Mouse (Mus musculus): ENCODE data around the gene Mrtfa. TPM values are rescaled to one million over a fixed set of nuclear protein-coding genes. Genes with fewer than 3 reads are reported as not detected.

Gene Mrtfa
- polyA plus RNA-seq, 1 experiment from 2014 or later = 61.9 TPM

DNA sequence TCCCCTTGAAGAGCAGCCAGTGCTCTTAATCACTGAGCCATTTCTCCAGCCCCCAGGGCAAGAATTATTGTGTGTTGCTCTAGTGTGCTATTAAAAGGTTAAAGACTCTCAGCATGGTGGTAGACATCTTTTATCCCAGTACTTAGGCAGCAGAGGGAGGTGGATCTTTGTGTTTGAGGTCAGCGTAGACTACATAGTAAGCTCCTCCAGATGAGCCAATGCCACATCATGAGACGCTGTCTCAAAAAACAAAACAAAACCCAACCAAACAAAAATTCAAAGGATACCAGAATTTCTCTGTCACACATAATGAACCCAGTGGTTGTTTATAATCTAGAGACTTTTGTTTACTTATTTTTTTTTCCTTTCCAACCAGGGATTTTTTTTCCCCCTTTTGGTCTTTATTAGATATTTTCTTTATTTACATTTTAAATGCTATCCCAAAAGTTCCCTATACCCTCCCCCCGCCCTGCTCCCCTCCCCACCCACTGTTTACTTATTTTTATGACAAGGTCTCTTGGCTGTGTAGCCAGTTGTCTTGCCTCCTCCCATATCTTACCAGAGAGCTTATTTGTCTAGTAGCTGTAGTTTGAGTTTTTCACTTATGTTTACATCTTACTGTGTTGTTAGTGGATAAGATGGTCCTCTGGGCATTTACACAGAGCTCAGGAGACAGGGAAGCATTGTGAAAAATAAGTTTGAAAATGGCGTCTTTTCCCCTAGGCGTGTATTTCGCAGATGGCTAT, 194.3 kb downstream of the Mrtfa start:
- 98% methylated on average over 6 of the region's 6 CpGs for WGBS (ENCODE audit: missing documents)
- Histone ChIP-seq H3K4me3 (ENCODE audit: inconsistent target) (no peak overlapping the region), H3K36me3 (ENCODE audit: inconsistent target) (no peaks in the 10 kb centered on the region), H3K79me2 (ENCODE audit: inconsistent target) (no peaks in the 10 kb centered on the region), H3K27ac (no peak overlapping the region)

DNA sequence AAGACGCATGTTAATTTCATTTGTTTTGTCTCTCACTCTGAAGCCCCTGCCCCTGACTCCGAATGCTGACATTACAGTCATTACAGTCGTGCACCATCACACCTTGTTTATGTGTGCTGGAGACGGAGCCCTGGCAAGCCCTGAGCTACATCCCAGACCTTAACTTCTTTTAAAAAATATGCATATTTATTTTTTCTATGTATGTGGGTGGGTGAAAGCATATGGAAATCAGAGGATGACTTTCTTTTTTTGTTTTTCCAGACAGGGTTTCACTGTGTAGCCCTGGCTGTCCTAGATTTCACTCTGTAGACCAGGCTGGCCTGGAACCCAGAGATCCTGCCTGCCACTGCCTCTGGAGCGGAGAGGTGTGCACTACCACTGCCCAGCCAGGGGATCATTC, 195.6 kb downstream of the Mrtfa start:
- no peaks in the 10 kb centered on the region for H3K36me3 ChIP-seq (ENCODE audit: inconsistent target)
- no peak overlapping the region for H3K27ac ChIP-seq
- H3K4me3 ChIP-seq (ENCODE audit: inconsistent target) = no peak overlapping the region
- no peaks in the 10 kb centered on the region; the same call in 1 of the 2 replicates for H3K79me2 ChIP-seq (ENCODE audit: inconsistent target)
- 96% methylated on average over 5 of the region's 5 CpGs for WGBS (ENCODE audit: missing documents)

GRCm38 (mm10) chr15:80989712-80990111, 200.8 kb downstream of the Mrtfa start:
- Histone ChIP-seq H3K79me2 (ENCODE audit: inconsistent target) (no peaks in the 10 kb centered on the region; the same call in 1 of the 2 replicates), H3K27ac (no peak overlapping the region), H3K36me3 (ENCODE audit: inconsistent target) (no peaks in the 10 kb centered on the region), H3K4me3 (ENCODE audit: inconsistent target) (no peak overlapping the region)
- WGBS (ENCODE audit: missing documents) = 26% methylated on average over 3 of the region's 3 CpGs

DNA sequence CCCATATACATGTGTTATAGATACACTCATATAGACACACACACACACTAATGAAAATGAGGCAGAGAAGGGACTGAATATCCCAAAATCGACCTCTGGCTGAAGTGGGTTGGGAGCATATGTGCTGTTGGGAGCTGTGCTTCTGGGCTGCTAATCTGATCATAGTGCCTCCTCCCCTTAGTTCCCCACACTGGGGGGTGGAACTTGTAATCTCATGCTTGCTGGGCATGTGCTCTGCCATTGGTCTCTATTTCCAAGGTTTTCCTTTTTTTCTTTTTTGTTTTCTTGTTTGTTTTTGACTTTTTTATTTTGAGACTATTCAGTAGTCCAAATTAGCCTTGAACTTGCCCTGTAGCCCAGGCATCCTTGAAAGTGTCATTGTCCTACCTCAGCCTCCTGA, 202.2 kb downstream of the Mrtfa start:
- no peaks in the 10 kb centered on the region for H3K36me3 ChIP-seq (ENCODE audit: inconsistent target)
- no peak overlapping the region for H3K27ac ChIP-seq
- H3K79me2 ChIP-seq (ENCODE audit: inconsistent target) = no peaks in the 10 kb centered on the region; the same call in 1 of the 2 replicates
- WGBS (ENCODE audit: missing documents) = 71% methylated on average over 1 of the region's 1 CpGs
- H3K4me3 ChIP-seq (ENCODE audit: inconsistent target) = no peak overlapping the region

GRCm38 (mm10) chr15:80983264-80983663, 207.3 kb downstream of the Mrtfa start:
- peaks cover 5% of the 10 kb centered on the region; the same call in 1 of the 2 replicates for H3K79me2 ChIP-seq (ENCODE audit: inconsistent target)
- no peak overlapping the region for H3K27ac ChIP-seq
- no peak overlapping the region for H3K4me3 ChIP-seq (ENCODE audit: inconsistent target)
- H3K36me3 ChIP-seq (ENCODE audit: inconsistent target) = no peaks in the 10 kb centered on the region
- WGBS (ENCODE audit: missing documents) = 83% methylated on average over 2 of the region's 2 CpGs

DNA sequence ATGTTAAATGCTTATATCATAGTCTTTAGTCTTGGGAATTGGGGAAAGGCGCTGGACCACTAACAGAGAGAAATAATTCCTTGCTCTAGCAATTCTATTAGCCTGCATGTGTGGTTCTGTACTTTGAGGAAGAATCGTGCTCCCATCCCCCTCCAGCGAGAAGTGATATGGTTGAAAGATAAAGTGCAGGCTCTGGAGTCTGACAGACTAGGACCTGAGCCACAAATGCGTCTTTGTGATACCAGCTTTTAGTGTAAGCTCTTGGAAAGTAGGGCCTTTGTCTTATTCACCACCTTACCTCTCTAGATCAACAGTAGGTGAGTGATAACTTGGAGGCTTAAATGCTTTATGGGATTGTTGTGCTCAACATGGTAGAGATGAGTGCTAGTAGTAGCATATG, 209.4 kb downstream of the Mrtfa start:
- Histone ChIP-seq H3K36me3 (ENCODE audit: inconsistent target) (no peaks in the 10 kb centered on the region), H3K79me2 (ENCODE audit: inconsistent target) (peaks cover 5% of the 10 kb centered on the region; the same call in 1 of the 2 replicates), H3K27ac (no peak overlapping the region), H3K4me3 (ENCODE audit: inconsistent target) (no peak overlapping the region)
- 91% methylated on average over 3 of the region's 4 CpGs for WGBS (ENCODE audit: missing documents)

GRCm38 (mm10) chr15:80979611-80980010, 210.9 kb downstream of the Mrtfa start:
- Histone ChIP-seq H3K79me2 (ENCODE audit: inconsistent target) (peaks cover 5% of the 10 kb centered on the region; the same call in 1 of the 2 replicates), H3K4me3 (ENCODE audit: inconsistent target) (no peak overlapping the region)
- WGBS (ENCODE audit: missing documents) = 74% methylated on average over 4 of the region's 4 CpGs

GRCm38 (mm10) chr15:80977620-80978334, 212.8 kb downstream of the Mrtfa start, which contains the start of gene Sgsm3:
TSS of gene Sgsm3 (plus strand) at chr15:80977765.
- H3K4me3 ChIP-seq (ENCODE audit: inconsistent target) = peak within 1 kb of the TSS; percentile 50
- peaks cover 5% of the 10 kb centered on the region; the same call in 1 of the 2 replicates for H3K79me2 ChIP-seq (ENCODE audit: inconsistent target)
- WGBS (ENCODE audit: missing documents) = under 1% methylated on average over 65 of the region's 67 CpGs
- no peaks in the 10 kb centered on the region for H3K36me3 ChIP-seq (ENCODE audit: inconsistent target)
- no peak within 1 kb of the TSS for H3K27ac ChIP-seq

More at GRCm38 (mm10) chr15:80979611-80980010, 210.9 kb downstream of the Mrtfa start:
- Histone ChIP-seq H3K27ac (no peak overlapping the region), H3K36me3 (ENCODE audit: inconsistent target) (no peaks in the 10 kb centered on the region)

- H3K4me3 ChIP-seq (ENCODE audit: inconsistent target) = no peak overlapping the region
- H3K36me3 ChIP-seq (ENCODE audit: inconsistent target) = no peaks in the 10 kb centered on the region
- peaks cover 5% of the 10 kb centered on the region; the same call in 1 of the 2 replicates for H3K79me2 ChIP-seq (ENCODE audit: inconsistent target)
- WGBS (ENCODE audit: missing documents) = 92% methylated on average over 3 of the region's 3 CpGs
- H3K27ac ChIP-seq = no peak overlapping the region
Observed at GRCm38 (mm10) chr15:80975666-80976065, 214.9 kb downstream of the Mrtfa start.

- H3K36me3 ChIP-seq (ENCODE audit: inconsistent target) = peaks cover 5% of the 10 kb centered on the region; the same call in 1 of the 2 replicates
- no peaks in the 10 kb centered on the region for H3K79me2 ChIP-seq (ENCODE audit: inconsistent target)
- H3K27ac ChIP-seq = no peak overlapping the region
- WGBS (ENCODE audit: missing documents) = 75% methylated on average over 5 of the region's 5 CpGs
- no peak overlapping the region for H3K4me3 ChIP-seq (ENCODE audit: inconsistent target)
Observed at GRCm38 (mm10) chr15:80974311-80974710, 216.2 kb downstream of the Mrtfa start.

GRCm38 (mm10) chr15:80969371-80969770, 221.2 kb downstream of the Mrtfa start:
- Histone ChIP-seq H3K4me3 (ENCODE audit: inconsistent target) (no peak overlapping the region), H3K27ac (no peak overlapping the region), H3K36me3 (ENCODE audit: inconsistent target) (peaks cover 47% of the 10 kb centered on the region), H3K79me2 (ENCODE audit: inconsistent target) (no peaks in the 10 kb centered on the region)
- 100% methylated on average over 1 of the region's 1 CpGs for WGBS (ENCODE audit: missing documents)

Other genes with a start within 250 kb of the Mrtfa start
- gene Adsl, start 242.3 kb downstream of the Mrtfa start, polyA plus RNA-seq (2018) = 18.8 to 53.0 TPM (median 19.5 TPM) in 3 replicates
- gene Sgsm3, start 213.0 kb downstream of the Mrtfa start, polyA plus RNA-seq (2018) = 7.2 to 11.6 TPM (median 10.3 TPM) in 3 replicates
- gene Mchr1, start 44.7 kb upstream of the Mrtfa start, polyA plus RNA-seq (2018) = not detected in 3 replicates
- 21.0 to 35.4 TPM (median 34.3 TPM) in 3 replicates for gene Slc25a17, start 170.1 kb upstream of the Mrtfa start, polyA plus RNA-seq (2018)
- gene St13, start 209.3 kb upstream of the Mrtfa start, polyA plus RNA-seq (2018) = 126 to 604 TPM (median 153 TPM) in 3 replicates
- 5.2 to 7.3 TPM (median 5.7 TPM) in 3 replicates for gene Xpnpep3, start 209.4 kb upstream of the Mrtfa start, polyA plus RNA-seq (2018)
- gene Dnajb7, start 217.5 kb upstream of the Mrtfa start, polyA plus RNA-seq (2018) = 0.19 to 0.20 TPM in 2 of 3 replicates, not detected in the other

Data from macrophage (primary cell).